Mouse (Mus musculus): ENCODE results near the gene Tmem81. TPM values are rescaled to one million over a fixed set of nuclear protein-coding genes. Genes with fewer than 3 reads are reported as not detected.
"Not testable (repeated sequence)": the region's sequence is repeated elsewhere in the genome, so short reads cannot be mapped to it uniquely, and the experiment has no call there.

The Tmem81 gene
- polyA plus RNA-seq (2015; fragmentation: Nextera tagmentation; extraction: Ambion mirVana): 0.97 and 1.0 TPM in 2 replicates

GRCm38 (mm10) chr1:132506058-132506457 is at the start of gene Tmem81:
Gene Tmem81 (plus strand): TSS chr1:132506230.
- Histone ChIP-seq H3K27me3 (no peaks in the 10 kb centered on the region), H3K36me3 (peaks cover 66% of the 10 kb centered on the region), H3K9me3 (no peaks in the 10 kb centered on the region), H3K4me2 (no peak within 1 kb of the TSS), H3K9ac (no peak within 1 kb of the TSS), H3K4me1 (replicated peaks) (0 out of 2 replicates have a peak, but pooled peaks cover 6% of the 10 kb centered on the region), H3K27ac (0 out of 2 replicates have a peak within 1 kb of the TSS, but pooled peaks have one; percentile 19), H3K4me3 (no peak within 1 kb of the TSS)
- 85% methylated on average over 7 of the region's 7 CpGs for WGBS
- no peak for ATAC-seq (ENCODE audit: low FRiP score)

GRCm38 (mm10) chr1:132464651-132465050 is 41.4 kb upstream of the Tmem81 start:
- H3K27me3 ChIP-seq: no peaks in the 10 kb centered on the region

GRCm38 (mm10) chr1:132468926-132469325 is 37.1 kb upstream of the Tmem81 start:
- Histone ChIP-seq H3K9me3 (no peaks in the 10 kb centered on the region), H3K4me2 (no peak overlapping the region), H3K27ac (no peak overlapping the region), H3K36me3 (peaks cover 31% of the 10 kb centered on the region), H3K9ac (no peak overlapping the region), H3K4me1 (replicated peaks) (no peaks in the 10 kb centered on the region), H3K4me3 (no peak overlapping the region), H3K27me3 (no peaks in the 10 kb centered on the region)
- no peak for ATAC-seq (ENCODE audit: low FRiP score)

More at GRCm38 (mm10) chr1:132464651-132465050, 41.4 kb upstream of the Tmem81 start:
- no peak for ATAC-seq (ENCODE audit: low FRiP score)
- no peaks in the 10 kb centered on the region for H3K9me3 ChIP-seq
- 90% methylated on average over 5 of the region's 5 CpGs for WGBS
- no peak overlapping the region for H3K4me2 ChIP-seq
- H3K27ac ChIP-seq: no peak overlapping the region
- H3K4me3 ChIP-seq: no peak overlapping the region
- peaks cover 64% of the 10 kb centered on the region for H3K36me3 ChIP-seq
- H3K4me1 ChIP-seq (replicated peaks): no peaks in the 10 kb centered on the region
- no peak overlapping the region; the same call in 1 of the 2 replicates for H3K9ac ChIP-seq

- Histone ChIP-seq H3K36me3 (peaks cover 25% of the 10 kb centered on the region), H3K9ac (no peak overlapping the region), H3K27ac (no peak overlapping the region), H3K4me2 (no peak overlapping the region), H3K4me1 (replicated peaks) (no peaks in the 10 kb centered on the region), H3K9me3 (no peaks in the 10 kb centered on the region), H3K27me3 (no peaks in the 10 kb centered on the region), H3K4me3 (no peak overlapping the region)
- WGBS: 90% methylated on average over 7 of the region's 7 CpGs
- no peak for ATAC-seq (ENCODE audit: low FRiP score)
Observed at GRCm38 (mm10) chr1:132469519-132469918, 36.5 kb upstream of the Tmem81 start.

- H3K27ac ChIP-seq; H3K4me2 ChIP-seq; H3K9ac ChIP-seq; H3K9me3 ChIP-seq; H3K4me3 ChIP-seq; ATAC-seq (ENCODE audit: low FRiP score); H3K4me1 ChIP-seq (replicated peaks); H3K27me3 ChIP-seq: not testable (repeated sequence)
- WGBS: 92% methylated on average over 1 of the region's 1 CpGs
- H3K36me3 ChIP-seq: peaks cover 20% of the 10 kb centered on the region
Observed at GRCm38 (mm10) chr1:132470031-132470430, 36.0 kb upstream of the Tmem81 start.

- H3K4me3 ChIP-seq: no peak overlapping the region
- H3K9ac ChIP-seq: no peak overlapping the region
- ATAC-seq (ENCODE audit: low FRiP score): no peak
- no peaks in the 10 kb centered on the region for H3K9me3 ChIP-seq
- no peak overlapping the region for H3K27ac ChIP-seq
- peaks cover 6% of the 10 kb centered on the region; the same call in 1 of the 2 replicates for H3K4me1 ChIP-seq (replicated peaks)
- no peaks in the 10 kb centered on the region for H3K27me3 ChIP-seq
- no peak overlapping the region for H3K4me2 ChIP-seq
- WGBS: 97% methylated on average over 2 of the region's 2 CpGs
- H3K36me3 ChIP-seq: peaks cover 10% of the 10 kb centered on the region
Observed at GRCm38 (mm10) chr1:132471032-132471431, 35.0 kb upstream of the Tmem81 start.

GRCm38 (mm10) chr1:132471499-132471898 is 34.5 kb upstream of the Tmem81 start:
- no peak overlapping the region for H3K9ac ChIP-seq
- WGBS: 87% methylated on average over 5 of the region's 5 CpGs
- no peak overlapping the region for H3K4me2 ChIP-seq
- H3K27ac ChIP-seq: no peak overlapping the region
- peaks cover 8% of the 10 kb centered on the region; the same call in 1 of the 2 replicates for H3K4me1 ChIP-seq (replicated peaks)
- no peaks in the 10 kb centered on the region for H3K9me3 ChIP-seq
- peaks cover 8% of the 10 kb centered on the region for H3K36me3 ChIP-seq
- H3K27me3 ChIP-seq: no peaks in the 10 kb centered on the region
- no peak overlapping the region for H3K4me3 ChIP-seq
- ATAC-seq (ENCODE audit: low FRiP score): no peak

- ATAC-seq (ENCODE audit: low FRiP score): no peak
Observed at GRCm38 (mm10) chr1:132472537-132472936, 33.5 kb upstream of the Tmem81 start.

GRCm38 (mm10) chr1:132474496-132474895 is 31.5 kb upstream of the Tmem81 start:
- H3K36me3 ChIP-seq: no peaks in the 10 kb centered on the region

More at GRCm38 (mm10) chr1:132472537-132472936, 33.5 kb upstream of the Tmem81 start:
- no peak overlapping the region for H3K4me2 ChIP-seq
- no peak overlapping the region for H3K9ac ChIP-seq
- H3K27me3 ChIP-seq: no peaks in the 10 kb centered on the region
- H3K4me3 ChIP-seq: no peak overlapping the region
- 68% methylated on average over 5 of the region's 5 CpGs for WGBS
- no peaks in the 10 kb centered on the region for H3K9me3 ChIP-seq
- no peak overlapping the region for H3K27ac ChIP-seq
- H3K36me3 ChIP-seq: no peaks in the 10 kb centered on the region
- peaks cover 9% of the 10 kb centered on the region; the same call in 1 of the 2 replicates for H3K4me1 ChIP-seq (replicated peaks)

GRCm38 (mm10) chr1:132476575-132476927 is 29.5 kb upstream of the Tmem81 start:
- Histone ChIP-seq H3K27me3 (no peaks in the 10 kb centered on the region), H3K4me3 (peak overlapping the region; percentile 82), H3K4me1 (replicated peaks) (peaks cover 33% of the 10 kb centered on the region), H3K4me2 (peak overlapping the region; percentile 82), H3K9me3 (no peaks in the 10 kb centered on the region), H3K36me3 (no peaks in the 10 kb centered on the region), H3K27ac (peak overlapping the region; percentile 73), H3K9ac (peak overlapping the region; percentile 87)
- WGBS: 6% methylated on average over 9 of the region's 9 CpGs
- ATAC-seq (ENCODE audit: low FRiP score): peak; percentile 58

More at GRCm38 (mm10) chr1:132474496-132474895, 31.5 kb upstream of the Tmem81 start:
- Histone ChIP-seq H3K4me2 (no peak overlapping the region), H3K4me1 (replicated peaks) (peaks cover 26% of the 10 kb centered on the region), H3K27ac (no peak overlapping the region), H3K27me3 (no peaks in the 10 kb centered on the region), H3K9ac (no peak overlapping the region), H3K9me3 (no peaks in the 10 kb centered on the region), H3K4me3 (no peak overlapping the region)
- ATAC-seq (ENCODE audit: low FRiP score): no peak
- WGBS: 83% methylated on average over 1 of the region's 1 CpGs

GRCm38 (mm10) chr1:132476928-132477691 is 28.9 kb upstream of the Tmem81 start, which contains the start of gene Rbbp5:
Gene Rbbp5 (plus strand): TSS chr1:132477365.
- H3K4me3 ChIP-seq: peak within 1 kb of the TSS; percentile 82
- ATAC-seq (ENCODE audit: low FRiP score): peak; percentile 88
- under 1% methylated on average over 43 of the region's 43 CpGs for WGBS

GRCm38 (mm10) chr1:132479438-132479837 is 26.6 kb upstream of the Tmem81 start:
- ATAC-seq (ENCODE audit: low FRiP score): no peak
- Histone ChIP-seq H3K36me3 (no peaks in the 10 kb centered on the region), H3K4me3 (no peak overlapping the region), H3K4me2 (no peak overlapping the region), H3K27me3 (no peaks in the 10 kb centered on the region), H3K27ac (no peak overlapping the region), H3K4me1 (replicated peaks) (peaks cover 33% of the 10 kb centered on the region), H3K9ac (no peak overlapping the region), H3K9me3 (no peaks in the 10 kb centered on the region)
- 89% methylated on average over 1 of the region's 1 CpGs for WGBS

More at GRCm38 (mm10) chr1:132476928-132477691, 28.9 kb upstream of the Tmem81 start, which contains the start of gene Rbbp5:
- H3K4me2 ChIP-seq: peak within 1 kb of the TSS; percentile 82
- no peaks in the 10 kb centered on the region for H3K36me3 ChIP-seq
- H3K27ac ChIP-seq: peak within 1 kb of the TSS; percentile 73
- no peaks in the 10 kb centered on the region for H3K27me3 ChIP-seq
- H3K9me3 ChIP-seq: no peaks in the 10 kb centered on the region
- peak within 1 kb of the TSS; percentile 87 for H3K9ac ChIP-seq
- peaks cover 33% of the 10 kb centered on the region for H3K4me1 ChIP-seq (replicated peaks)
